Mouse (Mus musculus) cortical plate, adult 2 months (tissue): ENCODE data around the gene Ptprcap.
"Not testable (repeated sequence)": the region's sequence is repeated elsewhere in the genome, so short reads cannot be mapped to it uniquely, and the experiment has no call there.

Experiments used
- CTCF ChIP-seq: fragments of 200-500 bp; IDR thresholded peaks from 2 replicates; pipeline ENCODE4 v1.5.1; 2011; ENCODE audit warnings: mild to moderate bottlenecking, control low read depth, low read length; ENCODE audit not compliant: insufficient read depth; ENCODE audit errors: extremely low read depth
- POLR2A ChIP-seq: fragments of 200-500 bp; IDR thresholded peaks from 2 replicates; pipeline ENCODE4 v1.6.1; 2011; ENCODE audit warnings: mild to moderate bottlenecking, low read length, control low read depth; ENCODE audit not compliant: insufficient read depth; ENCODE audit errors: extremely low read depth

DNA sequence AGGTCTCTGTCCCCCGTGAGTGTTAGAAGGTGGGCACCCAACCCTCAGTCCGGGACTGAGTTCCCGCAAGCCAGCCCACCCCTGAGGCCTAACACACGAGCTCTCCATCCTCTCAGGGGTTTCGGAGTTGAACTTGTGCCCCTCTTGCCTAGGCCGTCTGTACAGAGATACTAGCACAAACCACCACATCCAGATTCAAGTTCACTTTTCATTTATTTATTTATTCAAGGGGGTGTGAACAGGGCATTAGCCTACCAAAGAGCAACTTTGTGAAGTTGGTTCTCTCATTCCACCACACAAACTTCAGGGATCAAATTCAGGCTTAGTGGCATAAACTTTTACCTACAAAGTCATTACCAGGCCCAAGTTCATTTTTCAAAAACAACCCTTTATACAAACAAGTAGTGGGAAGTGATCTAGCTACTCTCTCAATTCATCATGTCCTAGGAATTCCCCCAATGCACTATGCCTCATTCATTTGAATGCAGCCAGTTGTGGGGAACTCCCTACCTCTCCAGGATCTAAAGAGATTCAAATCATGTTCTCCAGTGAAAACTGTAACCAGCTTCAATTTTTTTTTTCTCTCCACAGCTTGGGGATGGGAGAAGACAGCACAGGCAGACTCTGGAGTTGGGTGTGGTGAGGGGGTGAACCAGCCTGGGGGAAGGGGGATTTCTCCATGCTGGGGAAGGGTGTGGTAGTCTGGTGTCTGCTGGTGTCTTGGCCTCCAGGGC is 18.0 kb upstream of the Ptprcap start:
- TF ChIP-seq CTCF, POLR2A: not testable (repeated sequence)
